Mouse (Mus musculus) stomach, postnatal 0 days (tissue): ENCODE results near the gene Nfe2l2. TPM values are rescaled to one million over a fixed set of nuclear protein-coding genes. Genes with fewer than 3 reads are reported as not detected.
A peak's percentile ranks its signal among the peaks of the same experiment; 100 is the strongest.
"Not testable (repeated sequence)": the region's sequence is repeated elsewhere in the genome, so short reads cannot be mapped to it uniquely, and the experiment has no call there.

ENCODE experiments used
- ATAC-seq: fragments of 200-750 bp; cut with Nextera tagmentation; 2 replicates; pipeline ENCODE4 v1.8.0; 2017; ENCODE audit not compliant: low FRiP score, low TSS enrichment
- DNase-seq: peaks from one replicate; pipeline ENCODE4 v3.0.0-alpha.2; 2016; ENCODE audit warnings: low spot score
- H3K27ac ChIP-seq: fragments of 300-500 bp; sonication (generic); replicated peaks from 2 replicates; pipeline ENCODE4 v1.5.1; 2014; ENCODE audit warnings: mild to moderate bottlenecking, control low read depth
- H3K27me3 ChIP-seq: fragments of 300-500 bp; sonication (generic); 2 replicates; pipeline ENCODE4 v1.6.1; 2014; ENCODE audit warnings: low read length; ENCODE audit not compliant: control insufficient read depth, insufficient read depth
- H3K36me3 ChIP-seq: fragments of 300-500 bp; sonication (generic); 2 replicates; pipeline ENCODE4 v1.6.1; 2014; ENCODE audit warnings: low read length, mixed read lengths; ENCODE audit not compliant: control insufficient read depth, insufficient read depth
- H3K4me1 ChIP-seq: fragments of 300-500 bp; sonication (generic); replicated peaks from 2 replicates; pipeline ENCODE4 v1.6.1; 2014; ENCODE audit warnings: antibody characterized with exemption; ENCODE audit not compliant: control insufficient read depth, insufficient read depth
- H3K4me2 ChIP-seq: fragments of 300-500 bp; sonication (generic); replicated peaks from 2 replicates; pipeline ENCODE4 v1.6.1; 2014; ENCODE audit warnings: low read depth, mild to moderate bottlenecking, control low read depth, moderate library complexity
- H3K4me3 ChIP-seq: fragments of 300-500 bp; sonication (generic); 2 replicates; pipeline ENCODE4 v1.5.1; 2014; ENCODE audit warnings: low read depth, low read length, control low read depth
- H3K9ac ChIP-seq: fragments of 300-500 bp; sonication (generic); 2 replicates; pipeline ENCODE4 v1.6.1; 2014; ENCODE audit warnings: mild to moderate bottlenecking, low read length, control low read depth, mixed read lengths
- H3K9me3 ChIP-seq: fragments of 300-500 bp; sonication (generic); 2 replicates; pipeline ENCODE4 v1.6.1; 2016; ENCODE audit warnings: low read length; ENCODE audit not compliant: control insufficient read depth
- CTCF ChIP-seq: IDR thresholded peaks from 2 replicates; pipeline ENCODE4 v1.5.1; 2016; ENCODE audit warnings: antibody characterized with exemption, low read depth, mild to moderate bottlenecking, moderate library complexity
- EP300 ChIP-seq: optimal IDR thresholded peaks from 2 replicates; pipeline ENCODE3; 2016; ENCODE audit warnings: antibody characterized with exemption
- WGBS: fragments of 180-500 bp; shearing (Covaris S2); extraction: QIAGEN DNeasy Blood & Tissue Kit; methylation state at CpG from one replicate; pipeline ENCODE4 v1.1.7; 2014; 5-methylcytosine and 5-hydroxymethylcytosine counted together
- polyA plus RNA-seq: library from polyadenylated mRNA; unstranded; fragments of >200 nt; fragmentation: Nextera tagmentation; extraction: Ambion mirVana; gene quantifications from 2 replicates; pipeline ENCODE4 v1.2.1, GENCODE M21; 2015

Nfe2l2 gene
- polyA plus RNA-seq, 1 experiment from 2014 or later, result 125 TPM

- 49% methylated on average over 3 of the region's 3 CpGs for WGBS
- Histone ChIP-seq H3K4me3 (peak overlapping the region; percentile 5; the same call in 1 of the 2 replicates), H3K4me1 (peaks cover 5% of the 10 kb centered on the region), H3K9me3 (no peaks in the 10 kb centered on the region), H3K27me3 (no peaks in the 10 kb centered on the region), H3K4me2 (peak overlapping the region; percentile 79; the same call in 1 of the 2 replicates), H3K27ac (no peak overlapping the region; the same call in 1 of the 2 replicates), H3K36me3 (no peaks in the 10 kb centered on the region; the same call in 1 of the 2 replicates), H3K9ac (no peak overlapping the region)
- DNase-seq (no peak), ATAC-seq (no peak)
- no peak for TF ChIP-seq CTCF
- no peak for TF ChIP-seq EP300
Observed at GRCm38 (mm10) chr2:75700543-75700942, 3.9 kb downstream of the Nfe2l2 start.

- no peak for ATAC-seq
- Histone ChIP-seq H3K4me1 (peaks cover 6% of the 10 kb centered on the region), H3K4me2 (peak overlapping the region; percentile 20), H3K27ac (no peak overlapping the region; the same call in 1 of the 2 replicates), H3K36me3 (no peaks in the 10 kb centered on the region; the same call in 1 of the 2 replicates), H3K27me3 (no peaks in the 10 kb centered on the region), H3K4me3 (0 out of 2 replicates have a peak overlapping the region, but pooled peaks have one; percentile 0), H3K9me3 (no peaks in the 10 kb centered on the region), H3K9ac (0 out of 2 replicates have a peak overlapping the region, but pooled peaks have one; percentile 18)
- TF ChIP-seq CTCF (no peak), EP300 (no peak)
- WGBS, result 63% methylated on average over 3 of the region's 3 CpGs
- no peak for DNase-seq
Observed at GRCm38 (mm10) chr2:75698874-75699273, 5.6 kb downstream of the Nfe2l2 start.

GRCm38 (mm10) chr2:75698007-75698406 is 6.4 kb downstream of the Nfe2l2 start:
- ATAC-seq (no peak), DNase-seq (no peak)
- Histone ChIP-seq H3K9ac (no peak overlapping the region), H3K27ac (no peak overlapping the region; the same call in 1 of the 2 replicates), H3K36me3 (no peaks in the 10 kb centered on the region; the same call in 1 of the 2 replicates), H3K27me3 (no peaks in the 10 kb centered on the region), H3K9me3 (no peaks in the 10 kb centered on the region), H3K4me1 (peaks cover 6% of the 10 kb centered on the region), H3K4me2 (peak overlapping the region; percentile 31; the same call in 1 of the 2 replicates), H3K4me3 (peak overlapping the region; percentile 6; the same call in 1 of the 2 replicates)
- TF ChIP-seq EP300 (no peak), CTCF (no peak)
- WGBS, result 32% methylated on average over 4 of the region's 4 CpGs

- TF ChIP-seq EP300, result no peak
- no peak for TF ChIP-seq CTCF
- Histone ChIP-seq H3K4me3 (no peak overlapping the region), H3K4me2 (peak overlapping the region; percentile 31; the same call in 1 of the 2 replicates), H3K4me1 (peaks cover 6% of the 10 kb centered on the region), H3K27ac (peak overlapping the region; percentile 2), H3K9ac (peak overlapping the region; percentile 18; the same call in 1 of the 2 replicates), H3K27me3 (no peaks in the 10 kb centered on the region), H3K36me3 (no peaks in the 10 kb centered on the region; the same call in 1 of the 2 replicates), H3K9me3 (no peaks in the 10 kb centered on the region)
- DNase-seq (no peak), ATAC-seq (no peak)
- 60% methylated on average over 3 of the region's 3 CpGs for WGBS
Observed at GRCm38 (mm10) chr2:75697222-75697621, 7.2 kb downstream of the Nfe2l2 start.

GRCm38 (mm10) chr2:75696371-75696770 is 8.1 kb downstream of the Nfe2l2 start:
- ATAC-seq (no peak), DNase-seq (no peak)
- H3K4me2 ChIP-seq, result no peak overlapping the region
- TF ChIP-seq EP300 (no peak), CTCF (no peak)
- no peaks in the 10 kb centered on the region for H3K9me3 ChIP-seq
- H3K27me3 ChIP-seq, result no peaks in the 10 kb centered on the region
- 34% methylated on average over 5 of the region's 5 CpGs for WGBS
- H3K9ac ChIP-seq, result no peak overlapping the region; the same call in 1 of the 2 replicates
- no peaks in the 10 kb centered on the region; the same call in 1 of the 2 replicates for H3K36me3 ChIP-seq
- H3K27ac ChIP-seq, result peak overlapping the region; percentile 2
- H3K4me1 ChIP-seq, result peaks cover 6% of the 10 kb centered on the region
- H3K4me3 ChIP-seq, result no peak overlapping the region

DNA sequence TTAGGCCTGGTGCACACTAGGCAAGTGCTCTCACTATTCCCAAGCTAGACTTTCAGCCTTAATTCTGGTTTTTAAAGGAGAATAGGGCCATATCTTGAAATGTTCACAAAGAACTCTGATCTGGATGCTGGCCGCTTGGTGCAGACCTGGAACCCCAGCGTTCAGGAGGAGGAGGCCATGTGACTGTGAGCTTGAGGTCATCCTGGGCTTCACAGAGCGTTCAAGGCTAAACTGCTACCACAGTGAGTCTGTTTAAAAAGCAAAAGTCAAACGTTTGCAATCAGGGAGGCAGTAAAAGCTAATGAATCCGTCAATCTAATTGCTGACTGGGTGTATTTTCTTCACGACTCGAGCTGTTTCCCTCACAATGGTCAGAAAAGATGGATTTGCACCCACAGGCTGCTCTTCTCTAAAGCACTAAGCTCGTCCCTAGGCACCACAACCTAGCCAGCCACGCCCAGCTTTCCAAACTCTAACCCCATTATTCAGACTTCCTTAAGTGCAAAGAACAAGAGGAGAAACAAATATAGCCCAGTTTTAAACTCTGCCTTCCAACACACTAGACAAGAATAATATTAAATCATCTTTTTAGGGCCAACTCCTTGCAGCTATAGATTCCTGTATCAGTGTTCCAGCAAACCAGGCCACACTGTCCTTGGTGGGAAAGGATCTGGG is 8.6 kb downstream of the Nfe2l2 start:
- WGBS, result 35% methylated on average over 9 of the region's 9 CpGs
- ATAC-seq, result no peak
- DNase-seq, result no peak
- TF ChIP-seq CTCF, result no peak
- no peak for TF ChIP-seq EP300
- peaks cover 6% of the 10 kb centered on the region for H3K4me1 ChIP-seq
- no peaks in the 10 kb centered on the region; the same call in 1 of the 2 replicates for H3K36me3 ChIP-seq
- H3K4me2 ChIP-seq, result no peak overlapping the region; the same call in 1 of the 2 replicates
- peak overlapping the region; percentile 2; the same call in 1 of the 2 replicates for H3K27ac ChIP-seq
- no peaks in the 10 kb centered on the region for H3K9me3 ChIP-seq
- H3K4me3 ChIP-seq, result no peak overlapping the region
- no peak overlapping the region; the same call in 1 of the 2 replicates for H3K9ac ChIP-seq
- H3K27me3 ChIP-seq, result no peaks in the 10 kb centered on the region

- not testable (repeated sequence) for H3K27me3 ChIP-seq, H3K27ac ChIP-seq, H3K4me3 ChIP-seq, H3K36me3 ChIP-seq, H3K9me3 ChIP-seq, H3K4me1 ChIP-seq, H3K9ac ChIP-seq, DNase-seq, H3K4me2 ChIP-seq
- ATAC-seq, result 0 out of 2 replicates have a peak, but pooled peaks have one; percentile 28
- 55% methylated on average over 3 of the region's 3 CpGs for WGBS
Observed at GRCm38 (mm10) chr2:75694926-75695325, 9.5 kb downstream of the Nfe2l2 start.
